Mouse (Mus musculus) liver, embryonic 15.5 days (tissue): Measurements from ENCODE around the gene Spaca1. TPM values are rescaled to one million over a fixed set of nuclear protein-coding genes. Genes with fewer than 3 reads are reported as not detected.
"Not testable (repeated sequence)": the region's sequence is repeated elsewhere in the genome, so short reads cannot be mapped to it uniquely, and the experiment has no call there.

Source experiments
- ATAC-seq: fragments of 200-750 bp; cut with Nextera tagmentation; 2 replicates; pipeline ENCODE4 v1.8.0; 2017; ENCODE audit warnings: moderate number of reproducible peaks, mild to moderate bottlenecking, moderate library complexity; ENCODE audit not compliant: insufficient read depth
- H3K27ac ChIP-seq: fragments of 300-500 bp; sonication (generic); replicated peaks from 2 replicates; pipeline ENCODE4 v1.5.1; 2015; ENCODE audit warnings: mild to moderate bottlenecking, inconsistent platforms
- H3K27me3 ChIP-seq: fragments of 300-500 bp; sonication (generic); 2 replicates; pipeline ENCODE4 v1.6.1; 2015; ENCODE audit warnings: mild to moderate bottlenecking, inconsistent platforms
- H3K36me3 ChIP-seq: fragments of 300-500 bp; sonication (generic); replicated peaks from 2 replicates; pipeline ENCODE4 v1.6.1; 2015; ENCODE audit warnings: moderate library complexity, mild to moderate bottlenecking, inconsistent platforms
- H3K4me1 ChIP-seq: fragments of 300-500 bp; sonication (generic); replicated peaks from 2 replicates; pipeline ENCODE4 v1.6.1; 2015; ENCODE audit warnings: inconsistent platforms
- H3K4me2 ChIP-seq: fragments of 300-500 bp; sonication (generic); 2 replicates; pipeline ENCODE4 v1.6.1; 2015; ENCODE audit warnings: moderate library complexity, mild to moderate bottlenecking, inconsistent platforms
- H3K4me3 ChIP-seq: fragments of 300-500 bp; sonication (generic); replicated peaks from 2 replicates; pipeline ENCODE4 v1.5.1; 2015; ENCODE audit warnings: mild to moderate bottlenecking, inconsistent platforms
- H3K9ac ChIP-seq: fragments of 300-500 bp; sonication (generic); 2 replicates; pipeline ENCODE4 v1.6.1; 2015; ENCODE audit warnings: moderate library complexity, mild to moderate bottlenecking, inconsistent platforms
- H3K9me3 ChIP-seq: fragments of 300-500 bp; sonication (generic); replicated peaks from 2 replicates; pipeline ENCODE4 v1.6.1; 2016; ENCODE audit warnings: inconsistent platforms
- WGBS: fragments of 180-500 bp; shearing (Covaris S2); methylation state at CpG from one replicate; pipeline ENCODE4 v1.1.7; 2015; ENCODE audit warnings: mixed read lengths; ENCODE audit not compliant: insufficient replicate concordance; 5-methylcytosine and 5-hydroxymethylcytosine counted together
- polyA plus RNA-seq: library from polyadenylated mRNA; unstranded; fragments of >200 nt; fragmentation: Nextera tagmentation; extraction: Ambion mirVana; gene quantifications from 2 replicates; pipeline ENCODE4 v1.2.1, GENCODE M21; 2015

Spaca1 gene
- polyA plus RNA-seq: 0.16 and 0.36 TPM in 2 replicates

GRCm38 (mm10) chr4:34049571-34050255 lies at the start of gene Spaca1:
Gene Spaca1 (minus strand): TSS chr4:34050191.
- H3K4me1 ChIP-seq: no peaks in the 10 kb centered on the region
- no peak within 1 kb of the TSS for H3K9ac ChIP-seq
- no peaks in the 10 kb centered on the region for H3K36me3 ChIP-seq
- ATAC-seq: no peak
- no peaks in the 10 kb centered on the region for H3K27me3 ChIP-seq
- no peak within 1 kb of the TSS for H3K27ac ChIP-seq
- H3K4me3 ChIP-seq: no peak within 1 kb of the TSS
- H3K9me3 ChIP-seq: no peaks in the 10 kb centered on the region
- 52% methylated on average over 46 of the region's 46 CpGs for WGBS
- H3K4me2 ChIP-seq: no peak within 1 kb of the TSS

GRCm38 (mm10) chr4:34087286-34087685 lies 37.3 kb upstream of the Spaca1 start:
- not testable (repeated sequence) for H3K27me3 ChIP-seq, H3K4me1 ChIP-seq, H3K27ac ChIP-seq, H3K4me2 ChIP-seq, ATAC-seq, H3K4me3 ChIP-seq, H3K36me3 ChIP-seq, H3K9ac ChIP-seq, H3K9me3 ChIP-seq
- 72% methylated on average over 5 of the region's 5 CpGs for WGBS

- no peak for ATAC-seq
Observed at GRCm38 (mm10) chr4:34081064-34081463, 31.1 kb upstream of the Spaca1 start.

GRCm38 (mm10) chr4:34069002-34069401 lies 19.0 kb upstream of the Spaca1 start:
- Histone ChIP-seq H3K4me1 (no peaks in the 10 kb centered on the region), H3K4me2 (no peak overlapping the region), H3K9me3 (no peaks in the 10 kb centered on the region), H3K36me3 (no peaks in the 10 kb centered on the region), H3K27ac (no peak overlapping the region), H3K4me3 (no peak overlapping the region), H3K27me3 (no peaks in the 10 kb centered on the region), H3K9ac (no peak overlapping the region)
- 62% methylated on average over 3 of the region's 5 CpGs for WGBS
- ATAC-seq: no peak

More at GRCm38 (mm10) chr4:34081064-34081463, 31.1 kb upstream of the Spaca1 start:
- H3K9ac ChIP-seq: no peak overlapping the region
- H3K4me3 ChIP-seq: no peak overlapping the region
- H3K36me3 ChIP-seq: no peaks in the 10 kb centered on the region
- WGBS: 57% methylated on average over 3 of the region's 3 CpGs
- H3K27me3 ChIP-seq: no peaks in the 10 kb centered on the region
- no peak overlapping the region for H3K4me2 ChIP-seq
- H3K4me1 ChIP-seq: no peaks in the 10 kb centered on the region
- H3K27ac ChIP-seq: no peak overlapping the region
- no peaks in the 10 kb centered on the region for H3K9me3 ChIP-seq

GRCm38 (mm10) chr4:34058320-34058719 lies 8.3 kb upstream of the Spaca1 start:
- Histone ChIP-seq H3K4me1 (no peaks in the 10 kb centered on the region), H3K27me3 (no peaks in the 10 kb centered on the region), H3K4me3 (no peak overlapping the region), H3K9ac (no peak overlapping the region), H3K27ac (no peak overlapping the region), H3K36me3 (no peaks in the 10 kb centered on the region), H3K9me3 (no peaks in the 10 kb centered on the region), H3K4me2 (no peak overlapping the region)
- no peak for ATAC-seq
- 38% methylated on average over 1 of the region's 1 CpGs for WGBS

- Histone ChIP-seq H3K4me2 (no peak overlapping the region), H3K27me3 (no peaks in the 10 kb centered on the region), H3K9ac (no peak overlapping the region), H3K9me3 (no peaks in the 10 kb centered on the region), H3K4me3 (no peak overlapping the region), H3K27ac (no peak overlapping the region), H3K36me3 (no peaks in the 10 kb centered on the region), H3K4me1 (no peaks in the 10 kb centered on the region)
- ATAC-seq: no peak
- 61% methylated on average over 2 of the region's 2 CpGs for WGBS
Observed at GRCm38 (mm10) chr4:34026771-34027170, 23.2 kb downstream of the Spaca1 start.

- no peak for ATAC-seq
- Histone ChIP-seq H3K27ac (no peak overlapping the region), H3K9me3 (no peaks in the 10 kb centered on the region), H3K4me1 (no peaks in the 10 kb centered on the region), H3K4me3 (no peak overlapping the region), H3K36me3 (no peaks in the 10 kb centered on the region), H3K4me2 (no peak overlapping the region), H3K9ac (no peak overlapping the region), H3K27me3 (no peaks in the 10 kb centered on the region)
- 54% methylated on average over 2 of the region's 2 CpGs for WGBS
Observed at GRCm38 (mm10) chr4:34021456-34021855, 28.5 kb downstream of the Spaca1 start.

GRCm38 (mm10) chr4:33996382-33996781 lies 53.6 kb downstream of the Spaca1 start:
- Histone ChIP-seq H3K4me1 (no peaks in the 10 kb centered on the region), H3K9ac (no peak overlapping the region), H3K9me3 (no peaks in the 10 kb centered on the region), H3K4me3 (no peak overlapping the region), H3K4me2 (no peak overlapping the region), H3K36me3 (no peaks in the 10 kb centered on the region), H3K27me3 (no peaks in the 10 kb centered on the region), H3K27ac (no peak overlapping the region)
- ATAC-seq: no peak

- H3K4me2 ChIP-seq: no peak overlapping the region
- H3K9me3 ChIP-seq: no peaks in the 10 kb centered on the region
- no peaks in the 10 kb centered on the region for H3K36me3 ChIP-seq
- WGBS: 45% methylated on average over 3 of the region's 3 CpGs
- H3K27me3 ChIP-seq: no peaks in the 10 kb centered on the region
- no peak overlapping the region for H3K4me3 ChIP-seq
- no peak overlapping the region for H3K27ac ChIP-seq
- no peak for ATAC-seq
- H3K4me1 ChIP-seq: no peaks in the 10 kb centered on the region
- no peak overlapping the region for H3K9ac ChIP-seq
Observed at GRCm38 (mm10) chr4:33992687-33993086, 57.3 kb downstream of the Spaca1 start.

GRCm38 (mm10) chr4:33988466-33989089 lies 61.4 kb downstream of the Spaca1 start:
- no peak overlapping the region for H3K9ac ChIP-seq
- H3K4me1 ChIP-seq: no peaks in the 10 kb centered on the region
- no peak for ATAC-seq
- H3K27ac ChIP-seq: no peak overlapping the region
- no peaks in the 10 kb centered on the region for H3K9me3 ChIP-seq
- WGBS: 36% methylated on average over 5 of the region's 5 CpGs
- H3K4me2 ChIP-seq: no peak overlapping the region
- H3K27me3 ChIP-seq: no peaks in the 10 kb centered on the region
- H3K4me3 ChIP-seq: no peak overlapping the region
- no peaks in the 10 kb centered on the region for H3K36me3 ChIP-seq
